Mouse (Mus musculus) layer of hippocampus, adult 2 months (tissue): ENCODE results near the gene Fnip2. TPM values are rescaled to one million over a fixed set of nuclear protein-coding genes. Genes with fewer than 3 reads are reported as not detected.
"Not testable (repeated sequence)": the region's sequence is repeated elsewhere in the genome, so short reads cannot be mapped to it uniquely, and the experiment has no call there.

ENCODE experiments used
- DNase-seq, 2 experiments: peaks; one replicate each; pipeline ENCODE4 v3.0.0; 2022; ENCODE audit warnings: low spot score in 2 of 2
- H3K27ac ChIP-seq: fragments of 200-600 bp; 2 replicates; pipeline ENCODE4 v1.8.1; 2022
- H3K4me3 ChIP-seq: fragments of 200-600 bp; 2 replicates; pipeline ENCODE4 v1.8.1; 2022; ENCODE audit warnings: mild to moderate bottlenecking
- CTCF ChIP-seq: fragments of 200-600 bp; conservative IDR thresholded peaks from 2 replicates; pipeline ENCODE4 v1.8.1; 2022; ENCODE audit warnings: antibody characterized with exemption, mild to moderate bottlenecking, moderate library complexity
- total RNA-seq, 2 experiments: library from RNA; stranded (reverse); gene quantifications; 2 replicates each; pipeline ENCODE4 v1.2.3; 2021

Gene Fnip2
- total RNA-seq, 2 experiments from 2014 or later = 22.2 to 26.9 TPM

DNA sequence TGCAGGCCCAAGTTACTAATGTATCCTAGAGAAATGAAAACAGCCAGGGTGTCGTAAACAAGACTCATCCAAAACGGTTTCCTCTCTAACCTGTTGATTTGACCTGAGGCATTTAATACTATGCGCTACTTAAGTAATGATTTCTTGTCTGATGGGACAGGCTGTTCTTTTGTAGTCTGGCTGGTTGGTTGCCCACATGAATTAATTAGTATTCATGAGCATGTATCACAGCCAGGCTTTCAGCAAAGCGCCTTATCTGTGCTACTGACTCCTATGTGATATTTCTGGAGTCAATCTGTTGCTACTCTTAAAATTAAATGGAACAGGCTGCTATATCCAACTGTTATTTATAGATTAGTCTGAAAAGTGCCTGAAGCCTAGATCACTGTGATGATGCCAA lies 92.7 kb downstream of the Fnip2 start:
- TF ChIP-seq CTCF = no peak
- DNase-seq = peak; percentile 40 to 75
- Histone ChIP-seq H3K27ac (peak overlapping the region; percentile 80), H3K4me3 (no peak overlapping the region)

DNA sequence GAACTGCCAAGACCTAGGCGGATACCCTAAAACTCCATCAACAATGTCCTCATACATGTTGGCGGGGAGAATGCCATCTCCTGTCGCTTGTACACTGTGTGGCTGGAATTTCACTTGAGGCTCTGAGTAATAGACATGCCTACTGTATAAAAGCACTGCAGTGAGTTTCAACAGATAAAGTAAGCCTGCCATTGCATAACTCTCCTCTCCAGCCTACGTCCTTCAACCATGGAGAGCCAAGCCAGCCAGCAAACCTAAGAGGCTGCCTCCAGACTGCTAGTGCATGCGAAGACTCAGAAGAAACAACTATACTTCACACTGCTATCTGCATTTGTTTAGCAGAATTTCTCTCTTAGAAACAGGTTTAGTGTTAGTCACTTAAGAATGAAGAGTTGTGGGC lies 95.2 kb downstream of the Fnip2 start:
- Histone ChIP-seq H3K27ac (peak overlapping the region; percentile 80; the same call in 1 of the 2 replicates), H3K4me3 (no peak overlapping the region)
- DNase-seq = no peak
- TF ChIP-seq CTCF = no peak

DNA sequence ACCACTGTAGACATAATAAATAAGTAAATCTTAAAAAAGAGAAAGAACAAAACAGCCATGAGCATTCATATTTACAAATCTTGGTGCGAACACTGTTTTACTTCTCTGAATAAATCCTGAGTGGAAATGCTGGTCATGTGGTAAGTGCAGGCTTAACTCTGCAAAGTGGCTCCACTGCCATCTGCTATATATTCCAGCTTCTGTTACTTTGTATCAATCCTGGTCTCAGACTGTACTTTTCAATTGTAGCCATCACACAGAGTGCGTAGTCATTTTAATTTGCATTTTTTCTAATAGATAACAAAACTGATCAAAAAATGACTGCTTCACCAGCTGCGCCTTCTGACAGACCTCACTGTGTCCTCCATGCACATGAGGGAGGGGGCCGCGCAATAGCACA lies 98.2 kb downstream of the Fnip2 start:
- no peak for TF ChIP-seq CTCF
- H3K27ac ChIP-seq = peak overlapping the region; percentile 85
- peak in 1 of 2 experiments; percentile 47 for DNase-seq
- H3K4me3 ChIP-seq = no peak overlapping the region

DNA sequence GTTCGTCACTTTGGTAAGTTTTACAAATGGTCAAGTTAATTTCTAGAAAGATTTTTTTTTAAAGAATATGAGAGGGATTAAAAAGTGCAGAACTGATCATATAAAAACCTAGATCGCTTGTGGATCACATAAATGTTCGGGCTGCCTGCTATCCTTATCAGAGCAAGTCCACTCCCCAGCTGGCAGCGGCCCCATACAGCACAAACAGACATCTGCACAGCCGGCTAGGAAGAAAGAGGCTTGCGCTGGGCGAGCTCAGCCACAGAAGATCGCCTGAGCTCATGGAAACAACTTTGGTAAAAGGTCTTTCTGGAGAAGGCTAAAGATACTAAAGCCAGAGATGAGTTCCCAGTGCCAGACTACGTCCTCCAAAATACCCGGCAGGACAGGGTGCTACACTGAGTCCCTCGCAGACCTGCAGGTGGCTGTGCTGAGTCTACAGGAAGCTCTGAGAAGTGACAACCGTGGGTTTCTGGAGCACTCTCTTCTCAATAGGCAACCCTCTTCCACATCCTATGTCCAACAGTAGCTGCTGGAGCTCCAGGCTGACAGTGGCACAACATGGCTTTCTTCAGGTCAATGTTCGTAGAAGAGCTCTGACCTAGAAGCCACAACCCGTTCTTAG lies 108.8 kb downstream of the Fnip2 start:
- Histone ChIP-seq H3K27ac (no peak overlapping the region), H3K4me3 (no peak overlapping the region)
- no peak for DNase-seq
- 0 out of 2 replicates have a peak, but pooled peaks have one; percentile 9 for TF ChIP-seq CTCF

DNA sequence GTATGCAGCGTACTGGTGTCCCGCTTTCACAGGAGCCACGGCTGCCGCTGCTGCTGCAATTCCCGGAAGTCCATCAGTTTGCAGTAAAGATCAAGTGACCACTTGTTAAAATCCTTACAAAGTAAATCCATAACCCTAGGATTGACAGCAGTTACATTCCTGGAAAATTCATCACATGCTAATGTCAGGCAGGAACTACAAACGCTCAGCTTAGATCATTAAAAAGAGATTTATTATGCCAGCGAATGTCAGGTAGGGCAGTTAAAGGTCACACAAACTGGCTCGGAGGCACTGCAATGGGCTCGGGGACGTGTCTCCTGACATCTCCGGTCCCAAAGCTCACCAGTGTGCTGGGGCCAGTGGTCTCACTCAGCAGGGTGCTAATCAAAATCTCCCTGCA lies 111.8 kb downstream of the Fnip2 start:
- TF ChIP-seq CTCF = no peak
- H3K27ac ChIP-seq = no peak overlapping the region
- no peak for DNase-seq

DNA sequence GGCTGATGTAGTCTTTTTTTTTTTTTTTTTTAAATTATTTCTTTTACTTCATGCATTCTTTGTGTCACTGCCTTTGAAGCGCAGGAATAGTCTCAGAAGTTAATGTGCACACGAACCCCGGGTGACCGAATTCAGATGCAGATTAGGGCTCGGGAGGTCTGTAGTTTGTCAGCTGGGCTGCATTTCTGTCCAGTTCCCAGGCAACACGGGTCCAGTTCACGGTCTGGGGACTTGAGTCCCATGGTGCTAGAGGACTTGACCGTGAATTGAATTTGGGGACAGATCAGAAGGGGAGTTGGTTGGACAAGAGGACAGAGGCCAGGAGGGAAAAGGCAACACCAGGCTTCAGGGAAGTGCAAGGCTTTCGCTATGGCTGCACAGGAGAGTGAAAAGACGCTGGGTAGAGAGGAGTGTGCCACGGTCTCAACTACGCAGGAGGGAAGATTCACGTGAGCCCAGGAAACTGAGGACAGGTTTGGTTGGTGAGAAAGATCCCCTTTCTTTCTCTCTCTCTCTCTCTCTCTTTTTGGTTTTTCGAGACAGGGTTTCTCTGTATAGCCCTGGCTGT lies 114.8 kb downstream of the Fnip2 start:
- DNase-seq = no peak
- TF ChIP-seq CTCF = no peak
- no peak overlapping the region for H3K27ac ChIP-seq
- no peak overlapping the region for H3K4me3 ChIP-seq

More for the DNA sequence above, 111.8 kb downstream of the Fnip2 start:
- H3K4me3 ChIP-seq = no peak overlapping the region

DNA sequence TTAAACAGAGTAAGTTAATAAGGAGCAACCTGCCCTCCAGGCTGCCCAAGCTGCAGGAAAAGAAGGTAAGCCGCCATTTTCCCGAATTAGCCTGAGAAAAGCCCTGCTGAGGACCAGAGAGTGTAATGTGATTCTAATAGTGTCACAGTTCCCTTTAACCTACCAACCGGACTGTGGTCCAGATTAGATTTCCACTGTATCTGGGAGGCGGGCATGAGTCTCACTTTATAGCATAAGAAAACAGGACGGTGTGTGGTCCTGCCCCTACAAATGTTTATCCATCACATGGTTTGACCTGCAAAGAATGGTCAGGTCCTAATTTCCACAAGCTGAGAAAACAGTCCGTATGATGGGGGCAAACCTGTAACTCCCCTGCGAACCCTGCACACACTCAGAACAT lies 118.2 kb downstream of the Fnip2 start:
- no peak for TF ChIP-seq CTCF
- DNase-seq = no peak

DNA sequence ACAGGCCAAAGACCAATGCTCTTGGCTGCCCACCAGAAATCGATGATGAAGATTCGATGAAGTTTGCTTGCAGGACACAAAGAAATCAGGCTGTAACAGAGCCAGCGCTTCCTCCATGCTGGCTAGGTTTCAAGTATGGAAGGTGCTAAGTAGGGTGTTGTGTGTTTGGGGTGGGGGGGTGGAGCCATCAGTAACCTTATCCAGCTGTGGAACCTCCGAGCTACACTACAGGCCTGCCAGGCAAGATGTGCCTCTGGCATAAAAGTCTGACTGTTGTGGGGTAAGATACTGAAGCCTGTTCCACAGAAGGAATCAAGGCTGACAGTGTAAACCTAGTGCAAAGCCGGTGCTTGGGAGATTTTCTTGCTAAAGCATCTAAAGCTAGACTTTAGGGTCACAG lies 119.2 kb downstream of the Fnip2 start:
- peak overlapping the region; percentile 33; the same call in 1 of the 2 replicates for H3K27ac ChIP-seq
- H3K4me3 ChIP-seq = no peak overlapping the region
- TF ChIP-seq CTCF = no peak
- no peak for DNase-seq

More for the DNA sequence above, 118.2 kb downstream of the Fnip2 start:
- H3K27ac ChIP-seq = no peak overlapping the region
- H3K4me3 ChIP-seq = no peak overlapping the region

DNA sequence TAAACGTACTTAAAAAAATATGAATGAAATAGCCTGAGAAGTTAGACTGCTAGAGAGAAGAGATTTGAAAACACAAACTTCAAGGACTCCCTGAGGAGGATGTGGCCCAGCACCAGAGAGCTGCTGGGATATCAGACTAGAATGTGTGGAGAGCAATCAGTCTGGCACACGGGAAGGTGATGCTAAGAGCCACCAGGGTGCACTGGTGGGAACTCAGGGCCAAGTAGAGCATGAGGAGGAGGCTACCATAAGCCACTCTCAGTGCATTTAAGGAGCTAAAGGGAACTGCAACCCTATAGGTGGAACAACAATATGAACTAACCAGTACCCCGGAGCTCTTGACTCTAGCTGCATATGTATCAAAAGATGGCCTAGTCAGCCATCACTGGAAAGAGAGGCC lies 120.9 kb downstream of the Fnip2 start:
- H3K27ac ChIP-seq, DNase-seq, H3K4me3 ChIP-seq: not testable (repeated sequence)

DNA sequence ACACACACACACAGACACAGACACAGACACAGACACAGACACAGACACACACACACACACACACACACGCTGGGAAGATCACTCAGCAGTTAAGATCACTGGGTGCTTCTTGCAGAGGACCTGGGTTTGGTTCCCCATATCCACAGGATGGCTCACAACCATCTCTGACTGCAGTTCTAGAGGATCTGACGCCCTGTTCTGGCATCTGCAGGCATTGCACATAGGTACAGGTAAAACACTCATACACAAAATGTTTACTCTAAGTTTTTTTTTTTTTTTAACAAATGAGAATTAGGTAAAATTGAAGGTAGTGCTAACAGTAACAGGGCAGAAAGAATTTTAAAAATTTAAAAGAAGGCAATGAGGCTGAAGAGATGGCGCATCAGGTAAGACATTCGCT lies 121.5 kb downstream of the Fnip2 start:
- no peak for DNase-seq
- peak; percentile 40 for TF ChIP-seq CTCF
- H3K27ac ChIP-seq = no peak overlapping the region
- no peak overlapping the region for H3K4me3 ChIP-seq

DNA sequence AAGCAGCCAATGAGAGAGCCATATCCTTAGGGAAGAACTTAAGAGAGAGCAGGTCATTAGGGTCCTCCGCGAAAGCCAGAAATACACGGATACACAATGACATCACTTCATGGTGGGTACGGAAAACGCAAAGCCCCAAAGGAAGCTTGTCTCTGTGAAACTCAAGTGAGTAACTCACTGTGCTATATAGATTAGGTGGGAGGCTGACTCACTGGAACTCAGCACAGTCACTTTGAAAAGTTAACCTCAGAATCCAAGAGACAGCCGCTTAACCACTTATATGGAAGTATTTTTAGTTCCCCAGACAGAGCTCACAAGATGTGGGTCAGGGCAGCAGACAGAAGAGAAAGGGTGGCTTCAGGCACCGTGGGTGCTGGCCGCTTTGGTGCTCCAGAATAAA lies 122.6 kb downstream of the Fnip2 start:
- no peak for DNase-seq
- no peak overlapping the region for H3K4me3 ChIP-seq
- peak overlapping the region; percentile 4; the same call in 1 of the 2 replicates for H3K27ac ChIP-seq
- TF ChIP-seq CTCF = no peak

DNA sequence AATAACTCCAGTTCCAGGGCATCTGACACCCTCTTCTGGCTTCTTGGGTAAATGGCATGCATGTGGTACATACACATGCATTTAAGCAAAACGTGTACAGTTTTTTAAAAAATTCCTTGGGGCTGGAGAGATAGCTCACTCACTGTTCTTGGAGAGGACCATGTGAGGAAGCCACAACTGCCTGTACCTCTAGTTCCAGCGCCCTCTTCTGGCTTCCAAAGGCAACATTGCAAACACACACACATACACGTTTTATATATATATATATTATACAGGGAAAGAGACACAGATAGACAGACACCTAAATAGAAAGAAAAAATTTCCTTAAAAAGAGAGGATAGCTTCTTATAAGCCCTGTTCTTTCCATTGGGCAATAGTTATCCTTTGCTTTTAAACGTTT lies 123.7 kb downstream of the Fnip2 start:
- no peak overlapping the region for H3K4me3 ChIP-seq
- TF ChIP-seq CTCF = peak; percentile 28
- H3K27ac ChIP-seq = no peak overlapping the region
- no peak for DNase-seq

DNA sequence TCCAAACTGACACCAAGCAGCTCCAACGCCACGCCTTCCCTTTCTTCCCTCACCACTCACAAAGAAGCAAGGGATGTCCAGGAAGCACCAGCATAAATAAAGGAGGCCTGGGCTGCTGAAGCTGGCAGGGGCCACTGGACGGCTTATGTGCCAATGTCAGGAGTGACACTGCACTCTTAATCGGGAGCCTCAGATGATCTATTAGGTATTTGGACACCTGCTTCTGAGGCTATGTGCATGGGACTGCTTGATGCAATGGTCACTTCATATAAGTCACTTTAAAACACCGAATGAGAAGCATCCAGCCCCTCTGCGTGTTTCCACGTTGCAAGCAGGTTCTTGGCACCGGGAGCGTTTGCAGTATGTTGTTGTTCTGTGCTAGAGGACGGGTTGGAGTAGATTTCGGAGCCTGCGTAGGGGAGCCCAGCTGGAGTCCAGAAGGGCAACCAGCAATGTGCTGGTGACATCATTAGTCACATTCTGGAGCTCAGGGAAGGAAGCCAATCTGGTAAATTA lies 126.6 kb downstream of the Fnip2 start:
- no peak for TF ChIP-seq CTCF

DNA sequence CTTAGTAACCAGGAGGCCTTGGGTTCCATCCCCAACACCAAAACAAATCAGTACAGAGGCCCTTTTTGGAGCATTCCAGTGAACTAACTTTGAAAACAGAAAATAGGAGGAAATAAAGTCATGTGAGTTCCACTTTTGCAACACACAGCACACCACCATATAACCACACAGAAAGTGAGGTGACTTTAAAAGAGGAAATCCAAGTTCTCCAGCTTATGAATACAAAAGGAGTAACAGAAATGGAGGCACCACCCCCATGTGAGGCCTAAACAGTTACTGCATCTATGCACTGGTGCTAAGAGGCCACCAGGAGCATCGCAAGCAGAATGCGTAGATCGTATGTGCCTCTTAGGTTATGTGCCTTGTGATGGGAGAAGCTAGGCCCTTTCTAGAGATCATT lies 129.3 kb downstream of the Fnip2 start:
- DNase-seq = no peak
- H3K27ac ChIP-seq = no peak overlapping the region
- no peak for TF ChIP-seq CTCF
- H3K4me3 ChIP-seq = no peak overlapping the region

More for the DNA sequence above, 126.6 kb downstream of the Fnip2 start:
- Histone ChIP-seq H3K27ac (peak overlapping the region; percentile 94), H3K4me3 (peak overlapping the region; percentile 2; the same call in 1 of the 2 replicates)
- peak; percentile 81 to 89 for DNase-seq
